Mouse (Mus musculus) thymus, adult 2 months (tissue): ENCODE measurements around the gene Ift172.

ENCODE experiments used
- CTCF ChIP-seq: fragments of 200-500 bp; IDR thresholded peaks from 2 replicates; pipeline ENCODE4 v1.5.1; 2012; ENCODE audit warnings: mild to moderate bottlenecking, control low read depth, low read length, moderate library complexity, borderline replicate concordance; ENCODE audit not compliant: control insufficient read depth, poor library complexity, insufficient read depth; ENCODE audit errors: extremely low read depth
- POLR2A ChIP-seq: fragments of 200-500 bp; IDR thresholded peaks from 2 replicates; pipeline ENCODE4 v1.6.1; 2012; ENCODE audit warnings: mild to moderate bottlenecking, low read length, control low read depth, moderate library complexity; ENCODE audit not compliant: control insufficient read depth, poor library complexity, insufficient read depth; ENCODE audit errors: extremely low read depth

- TF ChIP-seq CTCF (no peak), POLR2A (no peak)
These were observed 6.3 kb upstream of the Ift172 start, which contains the start of gene Gckr for GRCm38 (mm10) chr5:31297047-31297757.
